Mouse (Mus musculus) forebrain, embryonic 14.5 days (tissue): ENCODE results near the gene Haus2. TPM values are rescaled to one million over a fixed set of nuclear protein-coding genes. Genes with fewer than 3 reads are reported as not detected.
A peak's percentile ranks its signal among the peaks of the same experiment; 100 is the strongest.
"Not testable (repeated sequence)": the region's sequence is repeated elsewhere in the genome, so short reads cannot be mapped to it uniquely, and the experiment has no call there.

Experiments used
- ATAC-seq: fragments of 200-750 bp; cut with Nextera tagmentation; 2 replicates; pipeline ENCODE4 v1.8.0; 2017; ENCODE audit warnings: mild to moderate bottlenecking, moderate library complexity
- DNase-seq: peaks from one replicate; pipeline ENCODE4 v3.0.0-alpha.2; 2015; ENCODE audit warnings: low spot score
- H3K27ac ChIP-seq: fragments of 300-500 bp; sonication (generic); 2 replicates; pipeline ENCODE4 v1.5.1; 2014; ENCODE audit warnings: low read depth, mild to moderate bottlenecking, control low read depth, low read length, moderate library complexity
- H3K27me3 ChIP-seq: fragments of 300-500 bp; sonication (generic); replicated peaks from 2 replicates; pipeline ENCODE4 v1.6.1; 2014; ENCODE audit warnings: low read length, control low read depth, mixed read lengths; ENCODE audit not compliant: control insufficient read depth, insufficient read depth
- H3K36me3 ChIP-seq: fragments of 300-500 bp; sonication (generic); 2 replicates; pipeline ENCODE4 v1.6.1; 2014; ENCODE audit warnings: low read length, control low read depth; ENCODE audit not compliant: control insufficient read depth, insufficient read depth
- H3K4me1 ChIP-seq: fragments of 300-500 bp; sonication (generic); 2 replicates; pipeline ENCODE4 v1.6.1; 2014; ENCODE audit warnings: antibody characterized with exemption, low read length, control low read depth; ENCODE audit not compliant: control insufficient read depth, insufficient read depth
- H3K4me2 ChIP-seq: fragments of 300-500 bp; sonication (generic); 2 replicates; pipeline ENCODE4 v1.6.1; 2014; ENCODE audit warnings: mild to moderate bottlenecking, control low read depth, low read length
- H3K4me3 ChIP-seq: fragments of 300-500 bp; sonication (generic); 2 replicates; pipeline ENCODE4 v1.5.1; 2014; ENCODE audit warnings: low read depth, low read length, control low read depth
- H3K9ac ChIP-seq: fragments of 300-500 bp; sonication (generic); 2 replicates; pipeline ENCODE4 v1.6.1; 2014; ENCODE audit warnings: mild to moderate bottlenecking, low read length, control low read depth, moderate library complexity
- H3K9me3 ChIP-seq: fragments of 300-500 bp; sonication (generic); replicated peaks from 2 replicates; pipeline ENCODE4 v1.6.1; 2016; ENCODE audit warnings: low read length, control low read depth, mixed read lengths; ENCODE audit not compliant: control insufficient read depth
- WGBS: fragments of 180-500 bp; shearing (Covaris S2); extraction: QIAGEN DNeasy Blood & Tissue Kit; methylation state at CpG from one replicate; pipeline ENCODE4 v1.1.7; 2014; 5-methylcytosine and 5-hydroxymethylcytosine counted together
- polyA plus RNA-seq: library from polyadenylated mRNA; unstranded; fragments of >200 nt; fragmentation: Nextera tagmentation; extraction: Ambion mirVana; gene quantifications from 2 replicates; pipeline ENCODE4 v1.2.1, GENCODE M21; 2014

Gene Haus2
- 24.3 and 26.5 TPM in 2 replicates for polyA plus RNA-seq

DNA sequence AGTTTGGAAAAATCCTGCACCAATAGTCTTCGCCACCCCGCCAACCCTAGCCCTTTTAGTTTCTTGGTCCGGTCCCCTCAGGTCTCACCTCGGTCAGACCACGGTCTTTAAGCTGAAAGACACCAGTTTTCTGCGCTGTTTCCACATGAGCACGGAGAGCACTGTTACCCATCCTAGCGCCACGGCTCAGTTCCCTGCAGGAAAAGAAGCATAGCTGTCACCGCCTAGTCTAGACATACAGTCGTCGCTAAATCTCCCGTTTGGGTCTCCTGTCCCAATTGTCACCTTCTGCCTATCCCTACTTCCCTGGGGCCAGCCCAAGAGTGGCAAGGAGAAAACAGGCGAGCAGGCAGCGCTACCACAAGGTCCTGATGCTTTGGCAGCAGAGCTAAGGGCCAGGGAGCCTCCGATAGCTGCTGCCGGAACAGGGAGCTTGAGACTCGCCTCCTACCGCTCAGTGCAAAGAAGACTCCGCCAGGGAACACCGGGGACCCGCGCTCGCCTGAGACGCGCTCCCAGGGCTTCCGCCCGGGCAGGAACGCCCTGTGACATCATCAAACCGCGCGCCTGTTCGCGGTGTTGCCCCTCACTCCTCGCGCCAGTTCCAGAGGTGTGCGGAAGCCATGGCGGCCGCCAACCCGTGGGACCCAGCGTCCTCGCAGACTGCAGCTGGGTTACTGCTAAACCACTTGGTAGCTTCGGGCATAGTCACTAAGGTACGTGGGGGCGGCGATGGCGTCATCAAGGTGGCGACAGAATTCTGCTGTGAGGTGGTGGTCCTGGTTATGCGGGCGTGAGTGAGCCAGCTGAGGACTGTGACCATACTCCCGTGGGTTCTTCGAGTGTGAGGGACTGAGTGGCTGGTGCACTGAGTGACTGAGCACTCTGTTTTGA is at the start of gene Haus2, which contains the start of gene Lrrc57:
Gene Haus2, plus strand, starts transcription at position 554 of the 894 bp plus-strand sequence.
Gene Lrrc57, minus strand, starts transcription at position 691 of the 894 bp plus-strand sequence.
- under 1% methylated on average over 52 of the region's 52 CpGs for WGBS
- peaks cover 22% of the 10 kb centered on the region for H3K36me3 ChIP-seq

DNA sequence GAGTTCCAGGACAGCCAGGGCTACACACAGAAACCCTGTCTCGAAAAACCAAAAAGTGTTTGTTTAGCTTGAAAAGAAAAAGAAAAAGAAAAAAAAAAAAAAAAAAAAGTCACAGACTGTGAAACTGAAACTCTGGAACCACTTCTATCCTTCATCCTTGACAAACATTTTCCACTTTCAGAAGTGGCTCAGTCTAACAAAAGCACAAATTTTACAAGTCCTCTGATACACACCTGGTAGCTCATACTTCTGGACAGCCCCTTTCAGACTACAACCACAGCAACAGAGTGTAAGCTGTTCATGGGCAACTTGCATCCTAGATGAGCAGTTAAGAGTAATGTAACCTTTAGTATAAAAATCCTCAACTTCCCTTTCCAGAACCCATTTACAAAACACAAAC is 47.7 kb upstream of the Haus2 start:
- H3K9ac ChIP-seq: no peak overlapping the region
- 100% methylated on average over 1 of the region's 1 CpGs for WGBS
- no peak overlapping the region for H3K4me2 ChIP-seq
- no peaks in the 10 kb centered on the region for H3K36me3 ChIP-seq
- ATAC-seq (no peak), DNase-seq (no peak)
- no peak overlapping the region for H3K4me3 ChIP-seq
- no peak overlapping the region for H3K27ac ChIP-seq
- H3K4me1 ChIP-seq: peaks cover 5% of the 10 kb centered on the region; the same call in 1 of the 2 replicates
- no peaks in the 10 kb centered on the region for H3K9me3 ChIP-seq
- no peaks in the 10 kb centered on the region for H3K27me3 ChIP-seq

More for the DNA sequence above, at the start of gene Haus2, which contains the start of gene Lrrc57:
- peak; percentile 97 for ATAC-seq
- H3K9ac ChIP-seq: peak within 1 kb of the TSS; percentile 92
- H3K27ac ChIP-seq: peak within 1 kb of the TSS; percentile 85
- peak; percentile 93 for DNase-seq
- H3K4me2 ChIP-seq: peak within 1 kb of the TSS; percentile 54
- no peaks in the 10 kb centered on the region for H3K9me3 ChIP-seq
- H3K4me1 ChIP-seq: peaks cover 8% of the 10 kb centered on the region; the same call in 1 of the 2 replicates
- H3K4me3 ChIP-seq: peak within 1 kb of the TSS; percentile 71
- H3K27me3 ChIP-seq: no peaks in the 10 kb centered on the region

DNA sequence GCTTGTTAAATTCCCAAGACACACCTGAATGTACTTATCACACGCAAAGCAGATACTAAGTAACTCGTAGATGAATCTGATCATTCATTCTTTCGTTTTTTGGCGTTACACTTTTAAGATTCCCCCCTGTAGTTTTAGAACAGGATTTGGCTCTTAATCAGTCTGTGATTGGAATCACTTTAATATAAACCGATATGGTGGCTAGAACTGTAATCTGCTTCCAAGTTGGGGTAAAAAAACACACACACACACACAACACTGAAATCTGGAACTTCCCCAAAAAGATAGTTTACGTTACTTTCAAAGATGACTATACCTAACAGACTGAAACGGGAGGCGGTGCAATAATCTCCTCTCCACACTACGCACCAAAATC is 46.3 kb upstream of the Haus2 start:
- Histone ChIP-seq H3K4me1 (peaks cover 5% of the 10 kb centered on the region; the same call in 1 of the 2 replicates), H3K9ac (peak overlapping the region; percentile 93), H3K27me3 (no peaks in the 10 kb centered on the region), H3K4me2 (peak overlapping the region; percentile 70), H3K9me3 (no peaks in the 10 kb centered on the region), H3K36me3 (no peaks in the 10 kb centered on the region), H3K27ac (no peak overlapping the region), H3K4me3 (peak overlapping the region; percentile 88)
- ATAC-seq (no peak), DNase-seq (peak; percentile 1)
- WGBS: 25% methylated on average over 9 of the region's 9 CpGs

DNA sequence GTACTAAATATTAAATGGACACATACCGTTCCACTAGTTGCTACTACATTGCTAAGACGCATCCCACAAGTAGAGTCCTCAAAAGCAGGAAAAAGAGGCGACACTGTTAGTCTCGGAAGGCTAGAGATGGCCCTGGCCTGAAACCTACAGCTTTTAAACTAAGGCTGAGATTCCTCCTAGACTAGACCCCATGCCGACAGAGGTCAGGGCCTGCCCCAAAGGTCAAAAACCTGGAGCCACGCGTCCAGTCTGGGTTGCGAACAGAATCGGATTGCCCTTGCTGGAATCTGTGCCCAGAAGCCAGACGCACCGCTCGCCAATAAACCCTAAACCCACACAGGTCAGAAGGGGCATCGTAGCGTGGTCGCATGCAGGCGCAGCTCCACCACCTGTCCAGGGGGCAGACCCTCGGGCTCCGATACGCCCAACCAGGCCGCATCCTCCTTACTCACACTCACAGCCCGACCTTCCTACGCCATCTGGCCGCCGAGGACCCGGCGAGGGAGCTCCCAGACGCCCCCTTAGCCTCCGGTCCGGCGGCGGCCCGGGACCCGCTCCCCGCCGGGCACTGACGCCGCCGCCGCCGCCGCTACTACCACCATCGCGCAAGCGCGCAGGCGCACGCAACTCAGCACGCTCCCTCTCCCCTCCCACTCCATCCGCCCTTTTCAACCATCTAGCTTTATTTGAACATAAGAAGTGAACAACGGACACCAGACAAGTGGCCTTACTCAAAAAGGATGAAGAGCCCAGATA is 45.8 kb upstream of the Haus2 start, which contains the start of gene Zfp106:
Gene Zfp106, minus strand, starts transcription at position 609 of the 756 bp plus-strand sequence.
- ATAC-seq (peak; percentile 88), DNase-seq (peak; percentile 95)
- peak within 1 kb of the TSS; percentile 70 for H3K4me2 ChIP-seq
- peaks cover 8% of the 10 kb centered on the region; the same call in 1 of the 2 replicates for H3K4me1 ChIP-seq
- no peaks in the 10 kb centered on the region for H3K27me3 ChIP-seq
- H3K9ac ChIP-seq: peak within 1 kb of the TSS; percentile 93
- peak within 1 kb of the TSS; percentile 88 for H3K4me3 ChIP-seq
- H3K27ac ChIP-seq: peak within 1 kb of the TSS; percentile 56
- no peaks in the 10 kb centered on the region for H3K36me3 ChIP-seq
- WGBS: under 1% methylated on average over 50 of the region's 50 CpGs
- no peaks in the 10 kb centered on the region for H3K9me3 ChIP-seq

GRCm38 (mm10) chr2:120564548-120565188 is 44.5 kb upstream of the Haus2 start:
- H3K27me3 ChIP-seq, ATAC-seq, H3K9ac ChIP-seq, H3K4me1 ChIP-seq, H3K4me3 ChIP-seq, H3K36me3 ChIP-seq, DNase-seq, H3K9me3 ChIP-seq, H3K4me2 ChIP-seq, H3K27ac ChIP-seq: not testable (repeated sequence)
- 93% methylated on average over 4 of the region's 4 CpGs for WGBS

- ATAC-seq: no peak
- Histone ChIP-seq H3K4me3 (no peak overlapping the region), H3K27ac (no peak overlapping the region), H3K4me1 (peaks cover 8% of the 10 kb centered on the region; the same call in 1 of the 2 replicates), H3K9ac (no peak overlapping the region), H3K4me2 (no peak overlapping the region), H3K9me3 (no peaks in the 10 kb centered on the region), H3K36me3 (no peaks in the 10 kb centered on the region), H3K27me3 (no peaks in the 10 kb centered on the region)
- DNase-seq: no peak
- 92% methylated on average over 2 of the region's 2 CpGs for WGBS
Observed at GRCm38 (mm10) chr2:120565363-120565762, 43.8 kb upstream of the Haus2 start.

- H3K27ac ChIP-seq: peak within 1 kb of the TSS; percentile 39; the same call in 1 of the 2 replicates
- WGBS: 1% methylated on average over 42 of the region's 42 CpGs
- no peaks in the 10 kb centered on the region for H3K9me3 ChIP-seq
- H3K9ac ChIP-seq: peak within 1 kb of the TSS; percentile 82
- H3K27me3 ChIP-seq: no peaks in the 10 kb centered on the region
- H3K4me3 ChIP-seq: peak within 1 kb of the TSS; percentile 59
- DNase-seq: peak; percentile 96
- H3K4me2 ChIP-seq: peak within 1 kb of the TSS; percentile 77
- peak; percentile 92 for ATAC-seq
- peaks cover 6% of the 10 kb centered on the region; the same call in 1 of the 2 replicates for H3K36me3 ChIP-seq
- H3K4me1 ChIP-seq: peaks cover 8% of the 10 kb centered on the region; the same call in 1 of the 2 replicates
Observed at GRCm38 (mm10) chr2:120566886-120567797, 42.0 kb upstream of the Haus2 start, which contains the start of gene Snap23. TSS of gene Snap23 (plus strand) at chr2:120567671.
